Mouse (Mus musculus) cerebellum, postnatal 4 days (tissue): ENCODE measurements at regions not wholly inside any gene's neighbourhood (a gene's known extent, or its start where the extent isn't known, plus 50 kb on each side); places are given as distances from the start of the nearest gene placed in this dataset.

Source experiments
- DNase-seq, 2 experiments: peaks; one replicate each; pipeline ENCODE4 v3.0.0; 2022; ENCODE audit warnings: low spot score in 2 of 2, mixed read lengths in 1 of 2

DNA sequence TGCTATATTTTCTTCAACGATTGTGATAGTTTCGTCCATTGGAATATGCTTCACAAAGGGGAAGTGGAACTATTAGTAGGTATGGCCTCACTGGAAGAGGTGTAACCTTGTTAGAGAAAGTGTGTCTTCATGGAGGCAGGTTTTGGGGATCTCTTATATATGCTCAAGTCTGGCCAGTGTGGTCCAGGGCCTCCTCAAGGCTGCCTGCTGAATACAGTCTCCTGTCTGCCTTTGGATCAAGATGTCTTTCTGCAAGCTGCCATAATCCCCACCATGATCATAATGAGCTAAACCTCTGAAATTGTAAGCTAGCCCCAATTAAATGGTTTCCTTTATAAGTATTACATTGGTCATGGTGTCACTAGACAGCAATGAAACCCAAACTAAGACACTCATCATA is 384.3 kb downstream of the Btbd3 start:
- DNase-seq, result no peak

DNA sequence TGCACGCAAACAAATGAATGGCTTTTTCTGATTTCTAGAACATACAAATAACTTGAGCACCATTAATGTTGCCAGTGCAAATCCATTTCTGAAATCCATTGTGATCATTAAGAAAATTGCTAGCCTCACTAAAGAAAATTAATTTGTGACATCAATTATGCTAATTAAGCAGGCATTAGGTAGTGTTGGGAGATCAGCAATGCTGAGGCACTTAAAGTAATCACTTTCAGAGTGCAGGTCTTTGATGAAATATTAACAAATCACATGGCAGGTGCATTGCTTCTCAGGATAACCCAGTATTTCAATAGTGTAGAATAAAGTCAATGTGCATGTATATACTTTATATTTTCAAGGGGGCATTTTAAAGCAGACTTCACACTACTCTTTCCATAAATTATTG is 385.0 kb downstream of the Btbd3 start:
- no peak for DNase-seq

DNA sequence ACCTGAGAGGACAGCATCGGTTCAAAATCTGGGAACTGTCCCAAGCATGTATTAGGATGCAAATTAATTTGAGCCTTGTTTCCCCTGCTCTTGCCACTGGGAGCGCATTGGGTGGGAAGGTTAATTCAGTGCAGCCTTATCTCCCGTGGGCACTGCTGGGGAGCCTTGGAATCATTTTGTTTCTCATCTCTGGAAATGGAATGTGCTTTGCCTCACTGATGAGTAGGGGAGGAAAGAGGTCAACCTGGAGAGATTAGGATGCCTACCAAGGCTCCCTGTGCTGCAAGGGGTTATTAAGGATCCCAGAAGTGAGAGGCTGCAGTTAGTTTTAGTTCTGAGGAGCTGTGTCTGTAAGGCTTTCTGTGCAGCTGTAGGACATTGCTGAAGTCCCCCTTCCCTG is 392.3 kb downstream of the Btbd3 start:
- DNase-seq, result no peak

DNA sequence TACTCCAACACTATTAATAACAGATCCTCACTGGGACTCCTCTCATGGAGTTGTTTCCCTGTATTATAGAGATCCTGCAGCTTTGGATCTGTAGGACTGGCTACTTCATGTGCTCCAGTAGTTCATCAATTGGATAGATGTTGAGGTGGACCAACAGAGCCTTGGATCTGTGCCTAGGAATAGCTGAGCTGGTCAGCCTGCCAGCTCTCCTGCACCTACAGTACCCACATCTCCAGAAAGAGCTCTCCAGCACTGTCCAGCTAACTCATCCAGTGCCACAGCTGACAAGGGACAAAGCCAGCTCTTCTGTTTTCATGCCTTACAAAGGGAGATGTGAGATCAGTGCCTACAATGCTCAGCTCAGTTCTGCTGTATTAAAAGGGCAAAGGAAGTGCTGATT is 403.0 kb downstream of the Btbd3 start:
- peak in 1 of 2 experiments; percentile 12 for DNase-seq

DNA sequence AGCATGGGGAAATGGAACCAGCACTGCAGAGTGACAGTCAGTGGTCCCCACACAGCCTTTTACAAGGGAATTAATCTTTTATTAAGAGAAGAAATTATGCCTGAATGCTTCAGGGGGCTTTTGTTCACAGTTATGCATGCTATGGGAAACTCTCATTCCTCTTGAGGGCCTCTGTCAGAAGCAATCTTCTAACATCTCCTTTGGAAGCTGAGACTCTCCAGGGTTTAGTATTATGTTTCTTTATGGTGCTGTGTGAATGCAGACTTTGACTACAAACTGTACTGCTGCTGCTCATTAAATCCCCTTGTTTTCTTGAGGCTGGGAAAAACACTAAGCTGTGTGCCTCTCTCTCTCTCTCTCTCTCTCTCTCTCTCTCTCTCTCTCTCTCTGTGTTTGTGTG is 413.9 kb downstream of the Btbd3 start:
- DNase-seq, result no peak

DNA sequence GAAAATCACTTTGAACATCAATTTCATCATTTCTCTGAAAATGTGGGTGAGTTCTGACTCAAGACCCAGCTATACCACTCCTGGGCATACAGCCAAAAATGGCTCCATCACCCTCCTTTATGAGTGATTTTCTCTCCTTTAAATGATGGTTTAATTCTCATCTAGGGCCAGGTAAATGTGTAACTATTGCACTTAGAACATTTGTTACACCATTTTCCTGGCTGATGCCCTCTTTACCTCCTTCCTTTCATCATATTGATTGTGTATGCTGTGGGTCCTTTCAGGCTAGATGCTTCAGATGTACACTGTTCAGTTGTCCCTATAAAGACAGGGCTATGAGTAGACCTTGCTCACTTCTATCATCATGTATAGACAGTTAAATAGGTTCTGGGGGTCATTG is 418.4 kb downstream of the Btbd3 start:
- no peak for DNase-seq

DNA sequence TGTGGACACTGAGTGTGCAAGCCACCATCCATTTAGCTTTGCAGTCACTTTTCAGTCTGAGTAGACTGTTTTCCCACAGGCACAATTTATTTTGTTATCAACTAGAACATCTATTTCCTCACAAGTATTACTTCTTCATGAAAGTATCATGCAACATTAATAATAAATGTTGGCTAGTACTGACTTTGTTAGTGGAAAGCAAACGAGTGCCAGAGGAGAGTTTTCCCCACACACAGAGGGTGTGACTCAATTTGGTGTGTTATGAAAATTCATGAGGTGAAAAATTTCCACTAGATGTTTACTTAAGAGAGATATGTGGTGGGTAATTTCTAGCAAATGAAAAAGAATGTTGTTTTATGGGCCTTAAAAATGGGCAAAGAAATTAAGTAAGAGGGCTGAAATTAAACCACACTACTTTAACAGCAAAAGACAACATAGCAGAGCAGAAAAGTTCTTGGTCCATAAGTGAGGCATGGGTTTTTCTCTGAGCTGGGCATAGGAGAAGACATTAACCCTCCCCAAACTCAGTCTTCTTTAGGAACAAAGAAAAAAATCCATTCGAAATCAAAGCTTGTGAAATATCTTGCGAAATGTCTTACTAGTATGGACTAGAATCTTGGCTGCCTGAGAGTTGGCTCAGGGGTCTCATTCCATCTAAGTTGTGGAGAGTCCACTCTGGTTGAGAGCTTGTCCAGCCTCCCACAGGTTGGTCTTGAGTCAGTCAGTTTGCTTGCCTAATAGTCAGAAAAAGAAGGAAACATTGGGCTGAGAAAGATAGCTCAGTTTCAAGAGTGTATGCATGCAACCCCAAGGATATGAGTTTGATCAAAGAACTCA is 419.1 kb downstream of the Btbd3 start:
- no peak for DNase-seq

DNA sequence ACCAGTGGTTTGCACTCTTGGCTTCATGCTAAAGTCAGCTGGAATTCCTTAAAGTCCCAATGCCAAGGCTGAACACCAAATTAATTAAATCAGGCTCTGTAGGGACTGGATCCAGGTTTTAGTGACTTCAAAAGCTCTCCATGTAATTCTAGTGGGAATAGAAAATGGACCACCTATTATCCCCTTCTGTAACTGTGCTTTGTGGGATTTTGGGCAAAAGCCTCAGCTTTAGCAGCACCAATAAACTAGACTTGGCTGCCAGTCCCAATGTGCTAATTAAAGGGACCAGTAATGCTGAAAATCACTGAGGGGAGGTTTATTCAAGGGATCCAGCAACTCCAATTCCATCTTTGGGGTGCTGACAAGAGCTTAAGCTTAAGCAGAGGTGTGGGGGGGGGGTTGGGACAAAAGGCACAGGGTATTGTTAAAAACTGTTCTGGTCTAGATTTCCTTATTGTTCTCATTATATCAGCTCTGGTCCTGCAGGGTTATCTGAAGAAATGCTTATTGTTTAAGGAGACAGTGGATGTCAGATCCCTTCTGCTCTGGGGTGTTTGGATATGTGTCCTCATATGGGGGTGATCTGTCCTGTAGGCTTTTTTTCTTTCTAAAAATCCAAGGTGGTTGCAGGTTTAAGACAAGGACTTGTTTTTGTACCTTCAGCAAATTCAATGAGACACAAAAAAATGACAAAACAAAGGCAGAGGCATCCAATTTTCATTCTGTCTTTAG is 431.9 kb downstream of the Btbd3 start:
- no peak for DNase-seq

DNA sequence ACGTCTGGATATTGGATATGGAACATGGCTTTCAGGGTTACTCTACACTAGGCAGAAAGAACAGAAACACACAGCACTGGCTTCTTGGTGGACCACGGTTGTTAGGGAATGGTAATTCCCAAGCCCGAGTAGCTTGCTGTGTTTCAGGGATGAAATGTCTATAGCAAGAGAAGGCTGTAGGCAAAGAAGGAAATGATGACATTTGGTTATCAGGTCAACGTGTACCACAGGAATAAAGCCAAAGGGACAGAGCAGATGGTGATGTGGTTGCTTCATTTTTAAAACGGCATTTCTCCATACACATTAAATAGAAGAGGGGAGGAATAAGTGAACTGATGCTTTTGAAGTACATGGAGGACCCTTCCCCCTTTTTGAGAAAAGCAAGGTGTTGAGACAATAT is 433.1 kb downstream of the Btbd3 start:
- DNase-seq, result no peak

DNA sequence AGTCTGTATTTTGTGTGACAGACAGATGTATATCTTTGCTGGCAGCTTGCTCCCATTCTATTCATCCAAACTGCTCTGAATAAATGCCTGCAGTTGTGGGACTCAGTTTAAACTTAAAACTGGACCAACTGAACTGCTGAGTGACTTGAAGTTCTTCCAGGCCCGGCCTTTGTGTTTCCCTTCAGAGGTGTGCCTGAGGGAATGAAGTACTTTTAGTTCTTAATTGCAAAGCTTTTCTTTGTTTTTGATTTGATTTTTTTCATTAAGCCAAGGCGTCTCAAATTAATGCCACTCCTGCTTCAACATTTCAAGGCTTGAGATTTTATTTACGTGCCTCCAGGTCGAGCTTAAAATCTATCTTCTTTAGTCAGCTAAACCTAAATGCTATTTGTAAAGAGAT is 446.4 kb downstream of the Btbd3 start:
- DNase-seq, result no peak

DNA sequence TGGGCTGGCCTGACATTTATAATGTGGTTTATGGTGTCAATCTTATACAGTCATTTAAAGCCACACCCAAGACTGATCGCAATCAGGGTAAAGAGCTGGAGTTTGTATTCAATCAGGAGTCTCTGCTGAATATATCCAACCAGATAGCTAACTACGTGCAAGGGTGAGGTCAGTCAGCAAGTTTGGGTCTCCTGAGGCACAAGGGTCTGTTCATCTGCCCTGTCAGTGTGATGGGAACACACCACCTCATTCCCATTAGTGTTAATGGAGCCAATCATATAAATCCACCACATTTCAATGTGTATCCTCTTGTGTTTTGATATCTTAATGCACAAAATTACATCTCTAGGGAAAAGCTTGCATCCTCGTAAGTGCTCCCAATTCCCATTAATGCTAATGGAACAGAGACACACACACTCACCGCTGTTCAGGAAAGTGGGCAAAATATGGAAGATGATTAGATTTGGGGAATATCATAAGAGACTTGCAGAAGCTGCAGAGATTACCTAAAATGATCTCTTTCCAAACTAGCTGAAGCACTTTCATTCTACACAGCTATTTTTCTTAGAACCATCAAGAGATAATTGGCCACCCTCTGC is 447.7 kb downstream of the Btbd3 start:
- no peak for DNase-seq

DNA sequence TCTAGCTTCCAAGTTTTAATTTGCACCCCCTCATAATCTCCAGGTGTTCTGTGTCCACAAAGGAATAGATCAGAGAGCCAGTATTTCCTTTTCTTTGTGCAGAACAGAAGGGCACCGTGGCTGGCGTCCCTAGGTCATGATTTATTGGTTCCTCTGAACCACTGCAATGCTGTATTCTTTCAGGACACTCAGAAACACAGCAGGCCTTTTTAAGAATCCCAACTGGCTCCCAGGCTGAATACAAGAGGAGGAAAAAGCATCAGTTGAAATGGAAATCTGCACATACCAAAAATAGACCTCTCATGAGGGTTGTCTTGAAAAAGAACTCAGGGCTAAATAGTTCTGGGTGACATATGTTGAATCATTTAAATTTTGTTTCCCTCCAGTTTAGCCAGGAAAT is 452.4 kb downstream of the Btbd3 start:
- no peak for DNase-seq

DNA sequence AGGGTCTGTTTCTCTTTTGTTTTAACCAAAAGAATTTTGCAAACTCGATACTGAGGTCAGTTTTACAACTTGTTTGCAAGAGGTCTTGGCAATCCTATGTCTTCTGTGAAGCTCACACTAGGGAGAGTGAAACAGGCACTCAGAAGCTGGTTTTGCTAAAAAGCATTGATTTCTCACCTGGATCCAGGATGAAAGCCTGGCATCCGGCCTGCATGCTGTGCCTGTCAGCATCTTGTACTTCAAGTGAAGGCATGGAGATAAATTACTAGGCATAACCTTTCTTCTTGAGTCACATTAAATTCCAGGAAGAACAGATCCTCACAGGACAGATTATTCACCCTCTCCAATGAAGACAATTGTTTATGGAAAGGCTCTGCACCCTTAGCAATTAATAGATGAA is 477.5 kb downstream of the Btbd3 start:
- DNase-seq, result no peak

DNA sequence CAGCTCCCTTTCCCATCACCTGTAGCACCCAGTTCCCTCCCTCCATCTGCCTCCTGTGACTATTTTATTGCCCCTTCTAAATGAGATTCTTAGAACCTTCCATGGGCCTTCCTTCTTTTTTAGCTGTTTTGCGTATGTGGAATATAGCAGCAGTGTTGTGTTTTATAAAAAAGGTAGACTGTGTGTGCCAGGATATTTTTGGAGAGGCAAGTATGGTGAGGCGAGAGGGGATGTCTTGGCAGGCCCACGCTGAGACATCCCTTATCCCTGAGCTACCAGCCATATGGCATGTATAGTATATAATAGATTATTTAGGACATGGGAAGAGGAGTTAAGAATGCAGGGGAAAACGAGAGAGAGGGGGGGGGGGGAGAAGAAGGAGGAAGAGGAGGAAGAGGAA is 488.4 kb downstream of the Btbd3 start:
- DNase-seq, result no peak

DNA sequence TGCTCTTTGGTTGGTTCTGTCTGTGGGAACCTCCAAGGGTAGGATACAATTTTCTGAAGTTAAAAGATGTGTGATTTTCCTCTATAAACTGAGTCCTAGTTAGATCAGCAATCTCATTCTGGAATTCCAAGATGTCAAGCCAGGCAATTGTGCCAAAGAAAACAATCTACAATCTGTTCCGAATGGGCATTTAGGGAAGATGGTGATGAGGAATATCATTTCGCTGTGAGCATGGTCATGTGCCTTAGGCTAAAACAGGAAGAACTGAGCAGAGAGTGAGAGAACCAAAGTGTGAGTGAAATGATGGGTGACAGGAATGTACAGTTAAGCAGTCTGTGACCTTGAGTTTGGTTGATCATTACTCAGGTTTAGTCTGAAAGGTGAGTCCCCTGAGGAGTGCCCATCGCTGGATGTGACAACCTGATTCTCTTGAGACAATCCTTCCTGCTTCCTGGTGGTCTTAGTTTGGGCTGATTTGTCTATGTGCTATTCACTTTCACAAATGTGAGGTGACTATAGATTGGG is 504.1 kb downstream of the Btbd3 start:
- no peak for DNase-seq

DNA sequence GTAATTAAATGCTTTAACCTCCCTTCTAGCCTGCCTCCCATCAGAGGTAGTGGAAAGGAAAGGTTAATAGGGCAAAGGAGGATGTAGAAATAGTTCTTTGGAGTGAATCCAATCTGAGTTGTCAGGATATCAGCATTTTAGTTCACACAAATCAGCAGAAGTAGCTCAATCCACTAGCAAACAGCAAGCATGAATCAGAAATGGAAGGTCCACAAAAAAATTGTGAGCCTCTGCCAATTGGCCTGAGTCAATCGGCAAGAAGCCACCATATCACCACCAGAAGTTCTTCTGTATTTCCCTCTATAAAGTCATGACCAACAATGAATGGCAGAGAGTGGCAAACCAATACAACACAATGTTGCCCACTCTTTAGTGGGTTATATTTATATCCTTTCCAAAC is 505.0 kb downstream of the Btbd3 start:
- no peak for DNase-seq

DNA sequence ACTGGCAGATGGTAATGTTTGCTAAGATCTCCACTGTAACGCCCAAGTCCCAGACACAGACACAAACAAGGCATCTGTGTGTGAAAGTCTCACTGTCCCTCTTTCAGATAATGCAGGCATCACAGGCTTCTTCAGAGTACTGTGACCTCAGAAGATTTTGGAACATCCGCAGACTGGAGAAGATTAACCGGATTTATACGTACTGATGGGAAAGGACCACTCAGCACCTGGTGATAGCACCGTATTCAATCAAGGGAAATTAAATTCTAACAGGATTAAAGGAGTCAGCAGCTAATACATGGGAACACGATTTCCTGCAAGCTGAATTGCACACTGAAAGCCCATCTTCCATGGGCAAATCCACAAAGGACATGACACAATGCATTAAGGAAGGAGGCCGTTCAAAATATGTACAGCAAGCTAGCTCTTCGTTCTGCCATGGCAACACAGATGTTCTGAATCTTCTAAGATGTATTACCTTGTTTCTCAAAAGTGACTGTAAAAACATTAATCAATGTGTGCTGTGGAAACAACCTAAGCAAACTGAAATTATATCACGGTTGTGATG is 510.0 kb downstream of the Btbd3 start:
- DNase-seq, result no peak

DNA sequence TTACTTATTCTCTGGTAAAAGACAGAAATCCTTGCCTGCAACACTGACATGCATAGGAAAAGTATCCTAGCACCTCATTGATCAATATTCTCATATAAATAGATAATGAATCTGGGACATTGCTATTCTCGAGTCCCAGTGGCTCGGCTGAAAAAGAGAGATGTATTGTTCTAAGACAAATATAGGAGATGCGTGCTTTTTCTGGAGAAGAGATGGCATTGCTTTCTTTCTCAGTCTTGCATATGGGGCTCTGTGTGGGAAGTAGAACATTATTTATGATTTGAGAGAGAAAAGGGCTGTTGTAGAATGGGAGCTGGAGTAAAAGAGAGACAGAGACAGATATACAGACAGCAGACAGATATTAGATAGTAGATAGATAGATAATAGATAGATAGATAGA is 527.4 kb downstream of the Btbd3 start:
- DNase-seq, result no peak

DNA sequence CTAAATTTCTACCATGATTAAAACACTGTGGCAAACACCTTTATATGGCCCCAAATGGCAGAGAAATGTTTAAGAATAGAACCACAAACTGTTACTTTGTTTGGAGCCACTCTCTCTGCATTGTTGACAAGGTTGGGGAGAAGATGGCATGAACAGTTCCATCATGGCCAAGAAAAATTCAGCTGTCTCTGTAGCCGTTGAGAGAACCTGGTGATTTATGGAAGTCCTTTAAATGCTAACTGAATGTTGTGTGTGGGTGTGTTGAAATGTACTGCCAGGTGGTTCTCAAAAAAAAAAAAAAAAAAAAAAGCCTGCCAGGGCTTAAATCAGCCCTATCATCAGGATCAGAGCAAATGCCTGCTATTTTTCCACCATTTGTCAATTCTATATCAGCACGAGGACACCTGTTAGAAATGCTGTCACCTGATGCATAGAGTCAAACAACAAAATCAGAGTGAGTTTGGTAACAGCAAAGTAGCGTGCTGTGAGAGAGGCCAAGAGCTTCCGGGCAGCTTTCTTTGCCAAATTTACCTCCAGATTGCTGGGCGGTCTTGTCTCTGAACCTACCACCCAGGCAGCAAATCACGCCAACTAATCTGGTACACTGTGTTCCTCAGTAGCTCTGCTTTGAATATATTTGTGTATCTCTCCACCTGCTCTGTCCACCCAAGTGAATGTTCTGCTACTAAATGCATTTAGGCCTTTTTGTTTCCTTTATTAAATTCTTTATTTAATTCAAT is 536.5 kb downstream of the Btbd3 start:
- no peak for DNase-seq

DNA sequence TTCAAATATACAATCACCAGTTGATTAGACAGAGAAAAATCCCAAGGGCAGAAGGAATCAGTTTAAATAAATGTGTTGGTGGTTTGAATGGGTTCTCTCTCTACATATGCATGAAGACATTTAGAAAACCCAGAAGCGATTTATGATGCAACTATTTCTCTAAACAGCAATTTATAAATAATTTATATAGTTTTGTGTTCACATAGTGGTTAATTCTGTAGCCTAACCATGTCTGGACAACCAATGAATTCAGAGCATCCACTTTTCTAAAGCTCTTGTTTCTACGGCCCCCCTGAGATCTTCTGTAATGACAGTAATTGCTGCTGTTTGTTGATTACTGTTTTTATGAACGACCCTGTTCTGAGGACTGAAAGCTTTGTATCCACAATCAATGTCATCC is 549.8 kb downstream of the Btbd3 start:
- DNase-seq, result no peak

DNA sequence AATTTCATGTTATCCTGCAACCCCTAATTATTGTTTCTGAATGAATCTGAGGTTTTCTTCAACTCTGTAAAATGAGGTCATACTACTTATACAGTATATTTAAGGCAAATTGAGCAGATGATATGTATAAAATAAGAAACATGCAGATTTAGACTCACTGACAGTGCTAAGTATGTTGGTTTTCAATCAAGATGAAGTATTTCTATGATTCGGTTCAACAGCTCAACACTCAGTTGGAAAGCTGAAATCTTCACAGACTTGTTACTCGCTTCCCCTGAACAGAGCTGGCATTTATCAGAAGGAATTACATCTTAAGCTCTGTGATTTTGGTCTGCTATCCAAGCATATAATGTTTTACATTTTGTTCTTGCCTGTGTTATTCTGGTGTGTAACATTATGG is 553.4 kb downstream of the Btbd3 start:
- no peak for DNase-seq

DNA sequence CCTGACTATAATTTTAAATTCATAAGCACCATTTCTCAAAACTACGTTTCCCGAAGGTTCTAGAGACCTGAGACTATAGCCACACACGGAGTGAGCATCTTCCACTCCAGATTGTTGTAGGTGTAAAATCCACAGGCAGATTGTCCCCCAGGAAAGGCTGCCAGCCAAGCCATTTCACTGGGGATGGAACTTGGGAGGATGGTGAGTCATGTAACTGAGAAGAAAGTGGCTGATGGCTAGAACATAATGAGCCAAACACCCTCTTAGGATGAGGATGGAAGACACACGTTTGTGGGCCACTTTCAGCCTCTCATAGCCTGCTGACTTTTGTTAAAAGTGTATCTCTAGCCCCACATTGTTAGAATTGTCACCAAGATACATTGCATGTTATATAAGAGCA is 564.1 kb downstream of the Btbd3 start:
- DNase-seq, result no peak
